Mouse (Mus musculus) left cerebral cortex, postnatal 36 days (tissue): ENCODE results near the gene Eno2. TPM values are rescaled to one million over a fixed set of nuclear protein-coding genes. Genes with fewer than 3 reads are reported as not detected.

Source experiments
- DNase-seq, 2 experiments: peaks; one replicate each; pipeline ENCODE4 v3.0.0; 2021 to 2022; ENCODE audit warnings: low spot score in 2 of 2, mixed read lengths in 1 of 2
- intact Hi-C: fragments of 180-260 bp; cut with DNase I; formaldehyde crosslinking; loops from one replicate; pipeline ENCODE4 v1.15.1; 2025
- microRNA-seq: library from miRNA; unstranded; fragments of <30 nt; microRNA quantifications from one replicate; pipeline ENCODE4 v1.2.0, GENCODE M21; 2022
- total RNA-seq, 2 experiments: library from RNA; stranded (reverse); gene quantifications; 2 replicates each; pipeline ENCODE4 v1.2.3; 2021

The Eno2 gene
- total RNA-seq, 2 experiments from 2014 or later, result 1,042 to 1,110 TPM

- DNase-seq, result no peak
- intact Hi-C loops, result no loop called here
These were observed 45.9 kb downstream of the Eno2 start for GRCm38 (mm10) chr6:124723541-124723940.

- no peak for DNase-seq
- intact Hi-C loops, result no loop called here
These were observed 46.5 kb downstream of the Eno2 start for GRCm38 (mm10) chr6:124722876-124723473.

GRCm38 (mm10) chr6:124720904-124721303 is 48.6 kb downstream of the Eno2 start:
- intact Hi-C loops, result no loop called here
- DNase-seq, result no peak

- intact Hi-C loops, result no loop called here
- DNase-seq, result no peak
These were observed 50.0 kb downstream of the Eno2 start for GRCm38 (mm10) chr6:124719354-124719978.

GRCm38 (mm10) chr6:124718703-124719102 is 50.8 kb downstream of the Eno2 start:
- no peak for DNase-seq
- intact Hi-C loops, result no loop called here

GRCm38 (mm10) chr6:124717968-124718367 is 51.5 kb downstream of the Eno2 start:
- no peak for DNase-seq
- intact Hi-C loops, result no loop called here

- DNase-seq, result peak in 1 of 2 experiments; percentile 26
- intact Hi-C loops, result no loop called here
These were observed 52.5 kb downstream of the Eno2 start for GRCm38 (mm10) chr6:124716864-124717490.

GRCm38 (mm10) chr6:124712918-124713317 is 56.6 kb downstream of the Eno2 start:
- DNase-seq, result no peak
- intact Hi-C loops, result loop anchor here (1.0 kb wide), 2 partner anchors 28 to 32 kb away; partner anchors contain the start of gene Grcc10

GRCm38 (mm10) chr6:124711824-124712782 is 57.4 kb downstream of the Eno2 start, which contains the start of the genes Emg1 and Phb2:
Emg1 (minus strand) TSS chr6:124712178.
Phb2 (plus strand) TSS chr6:124712336.
- peak; percentile 97 to 99 for DNase-seq
- intact Hi-C loops, result loop anchor here (1.0 kb wide), 2 partner anchors 29 to 33 kb away; partner anchors contain the start of gene Grcc10

Small RNAs within 50 kb of the gene (microRNA-seq; reads per million reads assigned to microRNA genes)
- not detected for gene Mir141
- gene Mir200c, result 16.7 reads per million, percentile 37 among the genes with 10 or more reads in this experiment

Other genes starting within 250 kb of the Eno2 start
- gene C1s1, start 227.3 kb downstream of the Eno2 start, total RNA-seq, result 1 to 10 TPM; 1.2 to 2.5 TPM
- gene C1rb, start 199.4 kb downstream of the Eno2 start, total RNA-seq, result under 1 TPM; 0.15 to 0.23 TPM
- gene C1s2, start 133.6 kb downstream of the Eno2 start, total RNA-seq, result under 1 TPM in 1 of 2 experiments, not detected in 1; 0.32 TPM
- gene Lpcat3, start 106.6 kb downstream of the Eno2 start, total RNA-seq, result 10 to 100 TPM; 20.9 to 23.0 TPM
- gene Emg1, start 57.5 kb downstream of the Eno2 start, total RNA-seq, result 10 to 100 TPM; 41.8 to 45.9 TPM
- gene Phb2, start 57.3 kb downstream of the Eno2 start, total RNA-seq, result 100 to 1,000 TPM; 113 to 127 TPM
- 1 to 10 TPM; 3.7 to 6.6 TPM for gene Ptpn6, start 31.0 kb downstream of the Eno2 start, total RNA-seq
- 100 to 1,000 TPM; 285 to 313 TPM for gene Grcc10, start 28.3 kb downstream of the Eno2 start, total RNA-seq
- gene Gm45234, start 13.7 kb downstream of the Eno2 start, total RNA-seq, result not detected
- 100 to 1,000 TPM; 162 to 175 TPM for gene Atn1, start 13.1 kb downstream of the Eno2 start, total RNA-seq
- 1 to 10 TPM; 1.7 to 1.8 TPM for gene Lrrc23, start 10.1 kb upstream of the Eno2 start, total RNA-seq
- gene Spsb2, start 39.0 kb upstream of the Eno2 start, total RNA-seq, result 1 to 10 TPM; 4.9 TPM
- 100 to 1,000 TPM; 736 to 850 TPM for gene Tpi1, start 44.6 kb upstream of the Eno2 start, total RNA-seq
- gene Usp5, start 59.8 kb upstream of the Eno2 start, total RNA-seq, result 100 to 1,000 TPM; 191 to 199 TPM
- 1 to 10 TPM; 1.5 to 1.8 TPM for gene Cdca3, start 59.9 kb upstream of the Eno2 start, total RNA-seq
- under 1 TPM in 1 of 2 experiments, not detected in 1; 0.30 TPM for gene Gnb3, start 70.6 kb upstream of the Eno2 start, total RNA-seq
- 10 to 100 TPM; 12.6 to 37.2 TPM for gene P3h3, start 88.1 kb upstream of the Eno2 start, total RNA-seq
- gene Gpr162, start 94.3 kb upstream of the Eno2 start, total RNA-seq, result 100 to 1,000 TPM; 218 to 235 TPM
- 1 to 10 TPM; 5.4 to 5.8 TPM for gene Cd4, start 118.5 kb upstream of the Eno2 start, total RNA-seq
- gene Lag3, start 142.0 kb upstream of the Eno2 start, total RNA-seq, result 1 to 10 TPM; 2.7 to 3.1 TPM
- gene Ptms, start 150.4 kb upstream of the Eno2 start, total RNA-seq, result 1,000 to 10,000 TPM in 1 of 2 experiments, 100 to 1,000 TPM in 1; 913 to 1,047 TPM
- gene Mlf2, start 161.7 kb upstream of the Eno2 start, total RNA-seq, result 100 to 1,000 TPM; 606 to 697 TPM
- 100 to 1,000 TPM; 153 to 170 TPM for gene Cops7a, start 195.9 kb upstream of the Eno2 start, total RNA-seq
- 100 to 1,000 TPM; 179 to 184 TPM for gene Pianp, start 227.0 kb upstream of the Eno2 start, total RNA-seq
- gene Zfp384, start 239.5 kb upstream of the Eno2 start, total RNA-seq, result 10 to 100 TPM; 33.3 to 52.7 TPM